Mouse (Mus musculus) heart, postnatal 0 days (tissue): ENCODE results near the gene Wasf3. TPM values are rescaled to one million over a fixed set of nuclear protein-coding genes. Genes with fewer than 3 reads are reported as not detected.
A peak's percentile ranks its signal among the peaks of the same experiment; 100 is the strongest.

Experiments
- ATAC-seq: fragments of 200-750 bp; cut with Nextera tagmentation; 2 replicates; pipeline ENCODE4 v1.8.0; 2017; ENCODE audit warnings: low read depth, moderate number of reproducible peaks, moderate library complexity; ENCODE audit not compliant: insufficient read depth
- DNase-seq: peaks from one replicate; pipeline ENCODE4 v3.0.0-alpha.2; 2016; ENCODE audit warnings: low spot score
- H3K27ac ChIP-seq: fragments of 300-500 bp; sonication (generic); 2 replicates; pipeline ENCODE4 v1.5.1; 2014; ENCODE audit warnings: low read depth, mild to moderate bottlenecking
- H3K27me3 ChIP-seq: fragments of 300-500 bp; sonication (generic); 2 replicates; pipeline ENCODE4 v1.6.1; 2014; ENCODE audit warnings: low read length, mixed read lengths; ENCODE audit not compliant: control insufficient read depth, insufficient read depth
- H3K36me3 ChIP-seq: fragments of 300-500 bp; sonication (generic); replicated peaks from 2 replicates; pipeline ENCODE4 v1.6.1; 2014; ENCODE audit warnings: low read length, mixed read lengths; ENCODE audit not compliant: control insufficient read depth, insufficient read depth
- H3K4me1 ChIP-seq: fragments of 300-500 bp; sonication (generic); 2 replicates; pipeline ENCODE4 v1.6.1; 2014; ENCODE audit warnings: antibody characterized with exemption; ENCODE audit not compliant: control insufficient read depth, insufficient read depth
- H3K4me2 ChIP-seq: fragments of 300-500 bp; sonication (generic); 2 replicates; pipeline ENCODE4 v1.6.1; 2014; ENCODE audit warnings: low read depth, mild to moderate bottlenecking, low read length, moderate library complexity
- H3K4me3 ChIP-seq: fragments of 300-500 bp; sonication (generic); 2 replicates; pipeline ENCODE4 v1.5.1; 2014; ENCODE audit warnings: low read depth, low read length
- H3K9ac ChIP-seq: fragments of 300-500 bp; sonication (generic); replicated peaks from 2 replicates; pipeline ENCODE4 v1.6.1; 2014; ENCODE audit warnings: low read depth, low read length, mixed read lengths
- H3K9me3 ChIP-seq: fragments of 300-500 bp; sonication (generic); replicated peaks from 2 replicates; pipeline ENCODE4 v1.6.1; 2016; ENCODE audit warnings: low read length; ENCODE audit not compliant: control insufficient read depth
- CTCF ChIP-seq: IDR thresholded peaks from 2 replicates; pipeline ENCODE4 v1.5.1; 2016; ENCODE audit warnings: antibody characterized with exemption, control low read depth, low read depth
- EP300 ChIP-seq: IDR thresholded peaks from 2 replicates; pipeline ENCODE4 v1.6.1; 2016; ENCODE audit warnings: antibody characterized with exemption, low read depth
- WGBS: fragments of 180-500 bp; shearing (Covaris S2); extraction: QIAGEN DNeasy Blood & Tissue Kit; methylation state at CpG from one replicate; pipeline ENCODE4 v1.1.7; 2014; 5-methylcytosine and 5-hydroxymethylcytosine counted together
- polyA plus RNA-seq: library from polyadenylated mRNA; unstranded; fragments of >200 nt; fragmentation: Nextera tagmentation; extraction: Ambion mirVana; gene quantifications from 2 replicates; pipeline ENCODE4 v1.2.1, GENCODE M21; 2015
- total RNA-seq: library from RNA; depleted of rRNA; stranded (reverse); fragments of >200 nt; gene quantifications from 2 replicates; pipeline ENCODE4 v1.2.3, GENCODE M21; 2014; ENCODE audit warnings: low replicate concordance

Wasf3 gene
- total and polyA plus RNA-seq, 2 experiments from 2014 or later: 0.08 TPM; not detected in 1

GRCm38 (mm10) chr5:146368971-146369370 lies 15.8 kb upstream of the Wasf3 start:
- Histone ChIP-seq H3K9ac (no peak overlapping the region), H3K4me1 (no peaks in the 10 kb centered on the region), H3K27ac (no peak overlapping the region), H3K4me3 (no peak overlapping the region), H3K4me2 (no peak overlapping the region), H3K36me3 (no peaks in the 10 kb centered on the region), H3K27me3 (no peaks in the 10 kb centered on the region), H3K9me3 (no peaks in the 10 kb centered on the region)
- ATAC-seq (no peak), DNase-seq (no peak)
- TF ChIP-seq EP300 (no peak), CTCF (no peak)
- 84% methylated on average over 13 of the region's 13 CpGs for WGBS

GRCm38 (mm10) chr5:146370794-146371193 lies 14.0 kb upstream of the Wasf3 start:
- no peak overlapping the region for H3K27ac ChIP-seq
- H3K4me1 ChIP-seq: no peaks in the 10 kb centered on the region
- H3K4me3 ChIP-seq: no peak overlapping the region
- TF ChIP-seq EP300 (no peak), CTCF (no peak)
- 80% methylated on average over 8 of the region's 8 CpGs for WGBS
- H3K4me2 ChIP-seq: no peak overlapping the region
- H3K9ac ChIP-seq: no peak overlapping the region
- DNase-seq: no peak
- H3K36me3 ChIP-seq: no peaks in the 10 kb centered on the region
- no peaks in the 10 kb centered on the region for H3K9me3 ChIP-seq
- ATAC-seq: no peak
- H3K27me3 ChIP-seq: no peaks in the 10 kb centered on the region

- Histone ChIP-seq H3K36me3 (no peaks in the 10 kb centered on the region), H3K27ac (no peak overlapping the region), H3K9ac (no peak overlapping the region), H3K4me3 (no peak overlapping the region), H3K9me3 (no peaks in the 10 kb centered on the region), H3K4me2 (no peak overlapping the region), H3K27me3 (no peaks in the 10 kb centered on the region), H3K4me1 (no peaks in the 10 kb centered on the region)
- no peak for DNase-seq
- TF ChIP-seq CTCF (no peak), EP300 (no peak)
- ATAC-seq: no peak
- WGBS: 67% methylated on average over 11 of the region's 11 CpGs
Observed at GRCm38 (mm10) chr5:146373238-146373637, 11.5 kb upstream of the Wasf3 start.

GRCm38 (mm10) chr5:146376601-146377000 lies 8.2 kb upstream of the Wasf3 start:
- Histone ChIP-seq H3K4me1 (no peaks in the 10 kb centered on the region), H3K4me2 (no peak overlapping the region), H3K9me3 (no peaks in the 10 kb centered on the region), H3K9ac (no peak overlapping the region), H3K36me3 (no peaks in the 10 kb centered on the region), H3K4me3 (no peak overlapping the region), H3K27me3 (no peaks in the 10 kb centered on the region), H3K27ac (no peak overlapping the region)
- ATAC-seq (no peak), DNase-seq (no peak)
- WGBS: 81% methylated on average over 4 of the region's 4 CpGs
- TF ChIP-seq EP300 (no peak), CTCF (peak; percentile 29; the same call in 1 of the 2 replicates)

GRCm38 (mm10) chr5:146380041-146380440 lies 4.7 kb upstream of the Wasf3 start:
- 66% methylated on average over 8 of the region's 8 CpGs for WGBS
- TF ChIP-seq CTCF (no peak), EP300 (no peak)
- no peak overlapping the region for H3K27ac ChIP-seq
- no peak overlapping the region for H3K4me2 ChIP-seq
- H3K9me3 ChIP-seq: peaks cover 3% of the 10 kb centered on the region; the same call in 1 of the 2 replicates
- ATAC-seq: no peak
- no peaks in the 10 kb centered on the region for H3K4me1 ChIP-seq
- peaks cover 11% of the 10 kb centered on the region for H3K27me3 ChIP-seq
- DNase-seq: no peak
- no peaks in the 10 kb centered on the region for H3K36me3 ChIP-seq
- H3K4me3 ChIP-seq: no peak overlapping the region
- no peak overlapping the region for H3K9ac ChIP-seq

- DNase-seq: no peak
- Histone ChIP-seq H3K9ac (no peak overlapping the region), H3K4me2 (no peak overlapping the region), H3K4me3 (no peak overlapping the region), H3K27ac (no peak overlapping the region), H3K4me1 (no peaks in the 10 kb centered on the region), H3K36me3 (no peaks in the 10 kb centered on the region), H3K27me3 (peaks cover 26% of the 10 kb centered on the region), H3K9me3 (peaks cover 3% of the 10 kb centered on the region)
- WGBS: 80% methylated on average over 3 of the region's 3 CpGs
- TF ChIP-seq EP300: no peak
- TF ChIP-seq CTCF: no peak
- ATAC-seq: no peak
Observed at GRCm38 (mm10) chr5:146382268-146382667, 2.5 kb upstream of the Wasf3 start.
